Mouse (Mus musculus) CH12.LX (cell line): Measurements from ENCODE around the gene Zbtb37.

ENCODE experiments used
- CTCF ChIP-seq, 2 experiments: IDR thresholded peaks in 1 of 2; conservative IDR thresholded peaks in 1 of 2; 2 replicates each; pipeline ENCODE4 v1.5.1; 2011 to 2012; ENCODE audit warnings: low read depth in 2 of 2, low read length in 2 of 2, improper control_type of control experiment in 1 of 2, inconsistent platforms in 1 of 2, mild to moderate bottlenecking in 1 of 2, moderate library complexity in 1 of 2
- E2F4 ChIP-seq: IDR thresholded peaks from 2 replicates; pipeline ENCODE4 v1.6.1; 2011; ENCODE audit warnings: low read depth, low read length, improper control_type of control experiment; ENCODE audit not compliant: insufficient replicate concordance
- ELF1 ChIP-seq: IDR thresholded peaks from 2 replicates; pipeline ENCODE4 v1.6.1; 2014; ENCODE audit warnings: low read depth, mild to moderate bottlenecking, inconsistent platforms, low read length, improper control_type of control experiment
- GABPA ChIP-seq: IDR thresholded peaks from 2 replicates; pipeline ENCODE4 v1.6.1; 2012; ENCODE audit warnings: low read depth, low read length, improper control_type of control experiment, inconsistent platforms; ENCODE audit not compliant: insufficient replicate concordance
- JUND ChIP-seq: conservative IDR thresholded peaks from 2 replicates; pipeline ENCODE4 v1.6.1; 2011; ENCODE audit warnings: low read depth, low read length, improper control_type of control experiment
- POLR2A ChIP-seq: IDR thresholded peaks from 2 replicates; pipeline ENCODE4 v1.6.1; 2011; ENCODE audit warnings: low read depth, mild to moderate bottlenecking, improper control_type of control experiment, low read length
- RAD21 ChIP-seq: IDR thresholded peaks from 2 replicates; pipeline ENCODE4 v1.6.1; 2011; ENCODE audit warnings: low read depth, mild to moderate bottlenecking, low read length, improper control_type of control experiment, moderate library complexity
- ZKSCAN1 ChIP-seq: IDR thresholded peaks from 2 replicates; pipeline ENCODE4 v1.6.1; 2012; ENCODE audit warnings: low read depth, inconsistent platforms, low read length, improper control_type of control experiment, borderline replicate concordance

- TF ChIP-seq CTCF (conservative IDR thresholded peaks at IDR 0.05 in 1 of 2, IDR thresholded peaks at IDR 0.05 in 1 of 2; ENCODE audit: low read depth in 2 of 2, low read length in 2 of 2) (no peak), RAD21 (no peak), POLR2A (no peak), ELF1 (no peak), JUND (no peak), GABPA (no peak), E2F4 (no peak), ZKSCAN1 (no peak)
Measured at GRCm38 (mm10) chr1:161004942-161005341, 29.7 kb downstream of the Zbtb37 start.
